Mouse (Mus musculus) forebrain, embryonic 15.5 days (tissue): ENCODE data around the gene Sult1a1. TPM values are rescaled to one million over a fixed set of nuclear protein-coding genes. Genes with fewer than 3 reads are reported as not detected.

Experiments
- ATAC-seq: fragments of 200-750 bp; cut with Nextera tagmentation; replicated peaks from 2 replicates; pipeline ENCODE4 v1.8.0; 2017; ENCODE audit warnings: mild to moderate bottlenecking, moderate TSS enrichment, moderate library complexity
- H3K27ac ChIP-seq: fragments of 300-500 bp; sonication (generic); replicated peaks from 2 replicates; pipeline ENCODE4 v1.5.1; 2015; ENCODE audit warnings: mild to moderate bottlenecking, inconsistent platforms
- H3K27me3 ChIP-seq: fragments of 300-500 bp; sonication (generic); 2 replicates; pipeline ENCODE4 v1.6.1; 2015; ENCODE audit warnings: inconsistent platforms
- H3K36me3 ChIP-seq: fragments of 300-500 bp; sonication (generic); 2 replicates; pipeline ENCODE4 v1.6.1; 2015; ENCODE audit warnings: mild to moderate bottlenecking, inconsistent platforms
- H3K4me1 ChIP-seq: fragments of 300-500 bp; sonication (generic); 2 replicates; pipeline ENCODE4 v1.6.1; 2015; ENCODE audit warnings: inconsistent platforms
- H3K4me2 ChIP-seq: fragments of 300-500 bp; sonication (generic); replicated peaks from 2 replicates; pipeline ENCODE4 v1.6.1; 2015; ENCODE audit warnings: mild to moderate bottlenecking, inconsistent platforms
- H3K4me3 ChIP-seq: fragments of 300-500 bp; sonication (generic); 2 replicates; pipeline ENCODE4 v1.5.1; 2015; ENCODE audit warnings: mild to moderate bottlenecking, inconsistent platforms
- H3K9ac ChIP-seq: fragments of 300-500 bp; sonication (generic); replicated peaks from 2 replicates; pipeline ENCODE4 v1.6.1; 2015; ENCODE audit warnings: mild to moderate bottlenecking, inconsistent platforms
- H3K9me3 ChIP-seq: fragments of 300-500 bp; sonication (generic); 2 replicates; pipeline ENCODE4 v1.6.1; 2016; ENCODE audit warnings: inconsistent platforms
- WGBS: fragments of 180-500 bp; shearing (Covaris S2); methylation state at CpG from one replicate; pipeline ENCODE4 v1.1.7; 2015; ENCODE audit warnings: mixed read lengths; 5-methylcytosine and 5-hydroxymethylcytosine counted together
- polyA plus RNA-seq: library from polyadenylated mRNA; unstranded; fragments of >200 nt; fragmentation: Nextera tagmentation; extraction: Ambion mirVana; gene quantifications from 2 replicates; pipeline ENCODE4 v1.2.1, GENCODE M21; 2015

The Sult1a1 gene
- polyA plus RNA-seq, 1 experiment from 2014 or later: 2.8 TPM

DNA sequence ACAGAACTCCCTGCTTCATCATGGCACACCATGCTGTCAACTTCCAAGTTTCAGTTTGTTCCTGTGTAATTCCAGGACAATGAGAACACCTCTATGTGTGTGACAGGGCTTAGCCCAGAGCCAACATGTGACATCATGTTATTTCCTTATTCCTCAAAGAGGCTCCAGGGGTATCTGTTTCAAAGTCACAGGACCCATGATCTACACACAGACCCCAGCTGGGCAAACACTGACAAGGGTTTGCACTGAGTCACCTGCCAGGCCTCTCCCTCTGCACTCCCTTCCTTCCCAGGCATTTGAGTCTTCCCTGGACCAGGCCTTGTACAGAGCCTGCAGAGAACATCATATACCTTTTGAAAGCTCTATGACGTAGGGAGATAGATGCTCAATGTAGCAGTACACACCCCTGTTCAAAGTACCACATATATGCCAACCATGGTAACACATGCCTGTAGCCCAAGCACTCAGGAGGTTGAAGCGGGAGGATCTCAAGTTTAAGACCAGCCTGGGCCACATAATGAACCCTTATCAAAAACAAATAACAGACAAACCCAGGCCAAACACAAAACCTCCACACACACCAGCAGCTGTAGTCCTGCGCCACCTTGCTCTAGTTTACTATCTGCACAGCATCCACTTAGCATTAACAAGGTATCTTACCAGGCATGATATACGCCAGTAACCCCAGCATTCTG lies 45.3 kb downstream of the Sult1a1 start, which contains the start of gene Nupr1:
Gene Nupr1, minus strand, starts transcription at position 38 of the 695 bp plus-strand sequence.
- no peaks in the 10 kb centered on the region for H3K36me3 ChIP-seq
- H3K4me1 ChIP-seq: no peaks in the 10 kb centered on the region
- no peaks in the 10 kb centered on the region for H3K9me3 ChIP-seq
- no peaks in the 10 kb centered on the region for H3K27me3 ChIP-seq
- no peak within 1 kb of the TSS for H3K27ac ChIP-seq
- no peak within 1 kb of the TSS for H3K4me2 ChIP-seq
- WGBS: 92% methylated on average over 4 of the region's 4 CpGs
- no peak for ATAC-seq
- no peak within 1 kb of the TSS for H3K4me3 ChIP-seq
- no peak within 1 kb of the TSS for H3K9ac ChIP-seq

DNA sequence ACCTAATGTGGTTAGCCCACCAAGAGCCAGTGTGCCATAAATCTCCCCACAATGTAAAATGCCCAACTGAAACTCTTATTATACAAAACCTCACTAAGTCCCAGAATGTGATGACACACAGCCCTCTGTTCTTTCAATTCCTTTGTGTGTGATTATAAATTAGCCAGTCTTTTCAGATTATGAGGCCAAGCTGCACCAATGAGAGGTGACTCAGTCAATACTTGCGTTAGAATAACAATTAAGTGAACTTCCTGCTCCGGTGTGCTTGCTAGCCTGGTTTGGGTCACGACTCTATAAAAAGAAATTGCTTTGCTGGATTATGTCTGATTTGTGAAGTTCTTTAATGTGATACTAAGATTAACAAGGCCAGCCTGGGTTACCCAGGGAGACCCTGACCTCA lies 46.3 kb downstream of the Sult1a1 start:
- no peak overlapping the region for H3K4me3 ChIP-seq

DNA sequence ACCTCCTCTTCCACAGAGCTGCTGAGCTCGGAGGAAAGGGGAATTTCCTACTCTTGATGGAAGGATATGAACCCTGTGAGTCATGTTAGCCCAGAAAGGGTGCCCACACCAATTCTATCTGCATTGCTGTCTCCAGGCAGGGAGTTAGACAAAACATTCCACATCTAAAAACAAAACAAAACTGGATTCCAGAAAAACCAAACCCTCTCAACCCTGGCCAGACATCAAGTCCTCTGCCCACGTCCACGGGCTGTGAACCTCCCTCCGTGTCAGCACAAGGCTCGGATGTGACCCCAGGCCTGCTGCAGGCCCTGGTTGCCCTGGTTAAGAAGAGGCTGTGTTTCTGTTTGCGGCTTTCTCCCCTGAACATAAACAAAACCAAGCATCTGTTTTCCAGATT lies 48.1 kb downstream of the Sult1a1 start:
- Histone ChIP-seq H3K27ac (no peak overlapping the region), H3K27me3 (no peaks in the 10 kb centered on the region), H3K9me3 (no peaks in the 10 kb centered on the region), H3K4me2 (no peak overlapping the region), H3K36me3 (no peaks in the 10 kb centered on the region), H3K4me1 (no peaks in the 10 kb centered on the region), H3K4me3 (no peak overlapping the region), H3K9ac (no peak overlapping the region)
- no peak for ATAC-seq
- WGBS: 79% methylated on average over 6 of the region's 6 CpGs

More for the DNA sequence above, 46.3 kb downstream of the Sult1a1 start:
- Histone ChIP-seq H3K27ac (no peak overlapping the region), H3K9me3 (no peaks in the 10 kb centered on the region), H3K36me3 (no peaks in the 10 kb centered on the region), H3K4me2 (no peak overlapping the region), H3K4me1 (no peaks in the 10 kb centered on the region), H3K27me3 (no peaks in the 10 kb centered on the region), H3K9ac (no peak overlapping the region)
- WGBS: 10% methylated on average over 3 of the region's 3 CpGs
- no peak for ATAC-seq

DNA sequence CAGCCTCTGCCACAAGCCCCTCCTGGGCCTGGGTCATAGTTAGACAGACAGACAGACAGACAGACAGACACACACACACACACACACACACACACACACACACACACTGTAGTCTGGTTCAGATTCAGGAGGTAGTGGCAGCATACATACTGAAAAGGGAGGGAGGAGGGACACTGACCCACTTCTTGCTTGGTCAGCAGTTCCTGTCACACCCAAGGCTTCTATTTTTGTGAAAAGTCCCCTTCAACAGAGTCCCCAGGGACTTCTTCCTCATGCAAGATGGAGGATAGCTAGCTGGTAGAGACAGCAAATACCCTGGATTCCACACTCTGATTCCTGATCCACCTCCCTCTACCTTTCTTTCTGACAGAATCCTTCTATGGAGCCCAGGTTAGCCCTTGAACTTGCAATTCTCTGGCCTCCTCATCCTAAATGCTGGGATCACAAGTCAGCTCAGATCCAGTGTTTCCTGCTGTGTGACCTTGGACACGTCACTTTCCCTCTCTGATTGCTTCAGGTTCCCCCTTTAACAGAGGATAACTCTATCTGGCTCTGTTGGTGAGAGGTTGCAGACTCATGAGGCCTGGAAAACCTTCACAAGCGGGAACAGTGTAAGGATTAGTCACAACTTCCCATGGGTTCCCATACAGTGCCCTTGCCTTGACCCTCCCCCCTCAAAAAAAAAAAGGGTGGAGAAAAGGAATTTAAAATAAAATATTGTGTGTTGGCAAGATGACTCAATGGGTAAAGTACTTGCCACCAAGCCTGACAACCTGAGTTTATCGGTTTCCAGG lies 50.2 kb downstream of the Sult1a1 start:
- no peaks in the 10 kb centered on the region for H3K4me1 ChIP-seq
- 85% methylated on average over 3 of the region's 3 CpGs for WGBS
- H3K9me3 ChIP-seq: no peaks in the 10 kb centered on the region
- no peak overlapping the region for H3K4me3 ChIP-seq
- no peak overlapping the region for H3K27ac ChIP-seq
- no peaks in the 10 kb centered on the region for H3K27me3 ChIP-seq
- no peak for ATAC-seq
- H3K9ac ChIP-seq: no peak overlapping the region
- no peaks in the 10 kb centered on the region for H3K36me3 ChIP-seq
- H3K4me2 ChIP-seq: no peak overlapping the region

DNA sequence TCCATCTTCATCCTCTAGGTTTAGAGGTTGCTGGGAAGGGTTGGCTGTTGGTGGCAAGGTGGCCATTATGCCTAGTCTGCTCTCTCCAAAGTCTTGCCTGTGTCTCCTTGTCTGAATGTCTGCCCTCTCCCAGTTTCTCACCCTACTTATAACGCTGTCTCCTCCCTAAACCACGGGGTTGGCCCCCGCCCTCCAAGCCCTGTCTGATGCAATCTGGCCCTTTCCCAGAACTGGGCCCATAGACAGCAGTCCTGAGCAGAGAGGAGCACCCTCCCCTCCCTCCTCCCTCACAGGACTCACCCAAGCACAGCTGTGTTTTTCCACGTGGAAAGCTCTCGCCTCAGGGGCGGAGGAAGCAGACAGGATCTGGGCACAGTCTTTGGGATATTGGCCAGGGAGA lies 50.9 kb downstream of the Sult1a1 start:
- H3K4me1 ChIP-seq: no peaks in the 10 kb centered on the region
- H3K27ac ChIP-seq: no peak overlapping the region
- no peak overlapping the region for H3K9ac ChIP-seq
- no peaks in the 10 kb centered on the region for H3K9me3 ChIP-seq
- no peaks in the 10 kb centered on the region for H3K36me3 ChIP-seq
- H3K27me3 ChIP-seq: no peaks in the 10 kb centered on the region
- WGBS: 61% methylated on average over 6 of the region's 6 CpGs
- H3K4me3 ChIP-seq: no peak overlapping the region
- ATAC-seq: no peak
- no peak overlapping the region for H3K4me2 ChIP-seq

DNA sequence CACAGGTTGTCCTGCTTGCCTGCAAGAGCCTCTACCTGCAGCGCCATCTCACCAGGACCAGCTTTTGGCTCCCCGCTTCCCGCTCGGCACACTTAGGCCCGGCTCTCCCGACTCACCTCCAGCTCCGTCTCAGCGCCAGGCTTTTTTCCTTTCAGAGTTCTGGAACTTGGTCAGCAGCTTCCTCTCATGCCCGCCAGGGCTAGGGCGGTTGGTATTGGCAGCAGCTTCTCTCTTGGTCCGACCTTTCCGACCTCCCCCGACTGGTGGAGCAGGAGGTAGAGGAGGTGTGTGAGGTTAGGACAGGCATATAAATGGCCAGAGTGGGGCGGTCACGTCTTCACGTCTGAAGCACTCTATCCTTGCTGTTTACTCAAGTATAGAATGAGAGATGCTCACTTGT lies 51.5 kb downstream of the Sult1a1 start:
- Histone ChIP-seq H3K4me1 (no peaks in the 10 kb centered on the region), H3K36me3 (no peaks in the 10 kb centered on the region), H3K27ac (no peak overlapping the region), H3K4me2 (no peak overlapping the region), H3K9me3 (no peaks in the 10 kb centered on the region), H3K27me3 (no peaks in the 10 kb centered on the region), H3K9ac (no peak overlapping the region), H3K4me3 (no peak overlapping the region)
- WGBS: 70% methylated on average over 16 of the region's 16 CpGs
- ATAC-seq: no peak

DNA sequence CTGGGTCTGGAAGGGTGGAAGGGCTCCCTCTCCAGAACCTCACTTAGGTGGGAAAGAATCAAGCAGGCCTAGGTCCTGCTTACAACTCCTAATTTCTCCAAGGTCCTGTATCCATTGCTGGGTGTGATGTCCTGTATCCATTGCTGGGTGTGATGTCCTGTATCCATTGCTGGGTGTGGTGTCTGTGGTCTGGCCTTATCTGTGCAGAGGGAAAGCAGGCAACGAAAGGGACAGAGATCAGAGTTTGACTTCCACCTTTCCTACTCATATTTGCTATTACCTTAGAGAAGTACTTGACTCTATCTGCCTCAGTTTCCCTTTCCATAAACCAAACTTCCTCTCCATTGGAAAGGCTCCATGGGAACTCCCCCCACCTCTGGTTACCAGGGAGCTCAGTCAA lies 52.9 kb downstream of the Sult1a1 start:
- H3K4me2 ChIP-seq: no peak overlapping the region
- H3K27ac ChIP-seq: no peak overlapping the region
- no peak overlapping the region for H3K4me3 ChIP-seq
- H3K9me3 ChIP-seq: no peaks in the 10 kb centered on the region
- no peaks in the 10 kb centered on the region for H3K36me3 ChIP-seq
- no peaks in the 10 kb centered on the region for H3K4me1 ChIP-seq
- H3K27me3 ChIP-seq: no peaks in the 10 kb centered on the region
- ATAC-seq: no peak
- 96% methylated on average over 1 of the region's 1 CpGs for WGBS
- H3K9ac ChIP-seq: no peak overlapping the region

Other genes starting within 250 kb of the Sult1a1 start
- 23.6 and 26.9 TPM in 2 replicates for gene Rabep2, start 247.7 kb downstream of the Sult1a1 start, polyA plus RNA-seq
- gene Atp2a1, start 213.3 kb downstream of the Sult1a1 start, polyA plus RNA-seq: 0.20 and 0.37 TPM in 2 replicates
- 69.1 and 72.7 TPM in 2 replicates for gene Sh2b1, start 201.0 kb downstream of the Sult1a1 start, polyA plus RNA-seq
- 127 and 130 TPM in 2 replicates for gene Tufm, start 189.1 kb downstream of the Sult1a1 start, polyA plus RNA-seq
- gene Atxn2l, start 173.0 kb downstream of the Sult1a1 start, polyA plus RNA-seq: 65.2 and 69.0 TPM in 2 replicates
- gene Eif3c, start 110.0 kb downstream of the Sult1a1 start, polyA plus RNA-seq: 196 TPM in 2 replicates
- gene Apobr, start 91.5 kb downstream of the Sult1a1 start, polyA plus RNA-seq: 0.25 and 0.32 TPM in 2 replicates
- 31.7 and 34.3 TPM in 2 replicates for gene Cln3, start 90.6 kb downstream of the Sult1a1 start, polyA plus RNA-seq
- gene Il27, start 81.5 kb downstream of the Sult1a1 start, polyA plus RNA-seq: not detected in 2 replicates
- 4.9 and 5.9 TPM in 2 replicates for gene Nupr1, start 45.6 kb downstream of the Sult1a1 start, polyA plus RNA-seq
- gene Sgf29, start 27.1 kb downstream of the Sult1a1 start, polyA plus RNA-seq: 54.7 and 55.4 TPM in 2 replicates
- 141 and 158 TPM in 2 replicates for gene Bola2, start 19.0 kb upstream of the Sult1a1 start, polyA plus RNA-seq
- gene Slx1b, start 19.4 kb upstream of the Sult1a1 start, polyA plus RNA-seq: 17.5 and 18.0 TPM in 2 replicates
- gene Coro1a, start 31.4 kb upstream of the Sult1a1 start, polyA plus RNA-seq: 99.8 and 108 TPM in 2 replicates
- 101 and 102 TPM in 2 replicates for gene Mapk3, start 83.2 kb upstream of the Sult1a1 start, polyA plus RNA-seq
- 1.5 and 1.7 TPM in 2 replicates for gene Gdpd3, start 89.9 kb upstream of the Sult1a1 start, polyA plus RNA-seq
- 207 and 213 TPM in 2 replicates for gene Ypel3, start 100.5 kb upstream of the Sult1a1 start, polyA plus RNA-seq
- gene Tbx6, start 105.1 kb upstream of the Sult1a1 start, polyA plus RNA-seq: 0.41 and 0.65 TPM in 2 replicates
- gene Ppp4c, start 116.1 kb upstream of the Sult1a1 start, polyA plus RNA-seq: 215 TPM in 2 replicates
- 35.1 and 38.1 TPM in 2 replicates for gene Fam57b, start 121.2 kb upstream of the Sult1a1 start, polyA plus RNA-seq
- gene 4930451I11Rik, start 155.2 kb upstream of the Sult1a1 start, polyA plus RNA-seq: not detected in 2 replicates
- gene Doc2a, start 171.0 kb upstream of the Sult1a1 start, polyA plus RNA-seq: 9.0 and 9.1 TPM in 2 replicates
- 30.7 and 31.8 TPM in 2 replicates for gene Hirip3, start 185.5 kb upstream of the Sult1a1 start, polyA plus RNA-seq
- 86.2 and 98.8 TPM in 2 replicates for gene Ino80e, start 185.9 kb upstream of the Sult1a1 start, polyA plus RNA-seq
- gene Taok2, start 208.3 kb upstream of the Sult1a1 start, polyA plus RNA-seq: 54.1 and 56.8 TPM in 2 replicates
- gene Tmem219, start 246.5 kb upstream of the Sult1a1 start, polyA plus RNA-seq: 36.2 and 38.6 TPM in 2 replicates